Mouse (Mus musculus) myocyte (in vitro differentiated cells): ENCODE data around the gene Trpc5.

Source experiments
- CEBPB ChIP-seq: IDR thresholded peaks from 2 replicates; pipeline ENCODE4 v1.6.1; 2011; ENCODE audit warnings: mild to moderate bottlenecking, moderate library complexity; ENCODE audit not compliant: poor library complexity, insufficient read depth, severe bottlenecking
- POLR2A ChIP-seq: IDR thresholded peaks from one replicate; pipeline ENCODE4 v1.6.1; 2011; ENCODE audit warnings: low read depth, mild to moderate bottlenecking, control low read depth, moderate library complexity; ENCODE audit not compliant: insufficient read length
- TCF12 ChIP-seq: IDR thresholded peaks from one replicate; pipeline ENCODE4 v1.6.1; 2011; ENCODE audit warnings: mild to moderate bottlenecking, control low read depth; ENCODE audit not compliant: poor library complexity, insufficient read depth, severe bottlenecking

DNA sequence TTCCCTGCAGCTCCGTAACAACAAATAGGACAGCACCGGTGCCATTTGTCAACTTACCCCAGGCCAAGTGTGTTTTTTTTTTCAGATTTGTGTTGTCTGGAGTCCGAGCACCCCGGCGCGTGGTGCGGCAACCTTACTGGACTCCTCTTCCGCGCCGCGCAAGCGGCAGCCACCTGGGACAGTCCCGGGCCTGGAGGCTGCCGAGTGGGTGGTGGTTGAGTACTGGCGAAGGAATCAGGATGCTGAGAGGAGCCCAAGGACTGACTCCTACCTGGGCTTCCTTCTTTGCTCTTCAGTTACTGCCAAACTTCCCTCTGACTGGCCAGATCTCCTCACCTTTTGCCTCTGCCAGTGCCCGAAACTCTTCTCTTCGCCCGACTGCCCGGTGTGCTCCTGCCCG lies 238 bp downstream of the Trpc5 start:
- TF ChIP-seq TCF12 (no peak), POLR2A (no peak), CEBPB (no peak)
